Mouse (Mus musculus) right cerebral cortex, postnatal 36 days (tissue): ENCODE results near the gene Olfr877.
A peak's percentile ranks its signal among the peaks of the same experiment; 100 is the strongest.

Experiments used
- DNase-seq, 2 experiments: peaks; one replicate each; pipeline ENCODE4 v3.0.0; 2022; ENCODE audit warnings: low spot score in 2 of 2, mixed read lengths in 1 of 2

The Olfr877 gene

DNA sequence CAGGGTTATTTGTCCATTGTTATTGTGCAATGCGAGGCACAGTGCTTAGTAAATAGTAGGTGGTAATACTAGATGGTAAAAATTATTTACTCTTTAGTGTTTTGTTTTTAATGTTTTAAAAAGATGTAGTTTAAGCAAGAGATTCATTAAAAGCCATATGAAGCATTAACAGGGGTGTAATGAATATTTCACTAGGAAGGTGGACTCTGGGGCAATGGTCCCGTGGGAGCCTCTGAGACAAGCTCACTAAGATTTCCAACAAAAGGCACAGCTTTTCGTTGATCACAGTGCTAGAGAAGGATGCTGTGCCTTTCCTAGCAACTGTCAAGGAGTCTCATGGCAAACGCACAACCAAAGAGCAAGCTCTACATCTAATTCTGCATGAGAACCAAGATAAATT, at the start of gene Olfr877:
Olfr877 (plus strand) TSS at position 301 of the 400 bp plus-strand sequence.
- DNase-seq: no peak

DNA sequence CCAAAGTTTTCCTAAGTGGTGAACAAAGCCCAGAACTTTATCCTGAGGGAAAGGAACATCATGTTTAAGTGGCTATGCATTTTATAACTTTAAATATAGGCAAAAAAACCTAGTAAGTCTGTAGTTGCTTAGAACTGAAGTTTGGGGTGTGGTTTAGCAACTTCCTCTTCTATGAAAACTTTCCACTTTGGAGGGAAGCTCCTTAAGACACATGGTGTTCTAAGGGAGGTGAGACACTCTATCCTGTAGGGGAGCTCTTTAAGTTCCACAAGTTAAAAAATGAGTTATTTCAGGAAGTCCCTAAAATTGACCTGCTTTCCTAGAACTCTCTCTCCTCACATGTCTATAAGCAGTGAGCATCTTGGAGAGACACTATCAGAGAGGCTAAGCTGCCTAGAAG, 46.8 kb upstream of the Olfr877 start:
- no peak for DNase-seq

DNA sequence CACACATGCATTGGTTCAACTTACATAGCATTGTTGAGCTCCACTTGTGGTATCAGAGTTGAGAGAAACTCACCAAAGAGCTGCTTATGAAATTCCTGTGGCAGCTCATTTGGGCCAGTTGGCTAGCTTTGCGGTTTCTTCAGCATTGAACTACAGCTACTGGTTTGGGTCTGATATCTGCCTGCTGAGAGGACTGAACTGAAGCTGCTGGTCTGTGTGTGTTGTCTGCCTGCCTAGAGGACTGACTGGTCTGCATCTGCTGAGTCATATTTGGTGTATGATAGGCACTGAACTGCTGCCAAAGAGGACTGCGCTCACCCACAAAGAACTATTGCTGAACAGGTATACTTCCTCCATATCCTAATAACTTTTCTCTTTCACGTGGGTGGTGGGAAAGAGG, 45.6 kb upstream of the Olfr877 start:
- DNase-seq: no peak

DNA sequence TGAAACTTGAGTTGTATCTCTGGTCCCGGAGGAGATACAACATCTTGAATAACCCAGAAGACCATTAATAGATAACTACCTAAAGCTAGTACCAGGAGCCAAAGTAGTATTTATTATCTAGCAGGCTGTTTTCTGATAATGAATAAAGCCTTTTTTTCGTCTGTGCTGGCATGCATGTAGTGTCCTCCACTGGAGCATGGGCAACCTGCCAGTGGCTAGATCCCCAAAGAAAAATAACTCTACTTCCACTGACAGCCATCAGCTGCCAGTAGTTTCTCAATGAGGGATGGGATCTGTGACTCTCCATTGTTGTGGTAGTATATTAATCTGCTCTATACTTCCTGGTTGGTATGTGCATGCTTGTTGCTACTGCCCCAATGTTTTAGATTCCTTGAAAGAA, 45.1 kb upstream of the Olfr877 start:
- DNase-seq: no peak

DNA sequence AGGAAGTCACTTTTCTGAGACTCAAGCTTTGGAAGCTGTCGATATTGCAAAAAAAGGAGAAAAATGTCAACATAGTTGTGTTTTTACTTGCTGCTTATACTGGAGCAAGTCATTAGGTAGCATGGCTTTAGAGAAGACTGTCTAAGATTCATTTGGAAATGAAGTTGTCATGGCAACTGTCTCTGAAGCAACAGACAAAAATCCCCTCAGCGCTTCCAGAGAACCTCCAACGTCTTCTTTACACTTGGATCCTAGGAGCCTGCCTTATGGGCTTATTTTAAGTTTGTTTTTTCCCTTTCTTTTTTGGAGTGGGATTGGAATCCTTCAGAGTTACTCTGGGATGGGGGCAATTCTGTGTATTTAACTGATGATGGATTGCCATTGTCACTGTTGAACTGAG, 39.4 kb upstream of the Olfr877 start:
- DNase-seq: peak in 1 of 2 experiments; percentile 50

DNA sequence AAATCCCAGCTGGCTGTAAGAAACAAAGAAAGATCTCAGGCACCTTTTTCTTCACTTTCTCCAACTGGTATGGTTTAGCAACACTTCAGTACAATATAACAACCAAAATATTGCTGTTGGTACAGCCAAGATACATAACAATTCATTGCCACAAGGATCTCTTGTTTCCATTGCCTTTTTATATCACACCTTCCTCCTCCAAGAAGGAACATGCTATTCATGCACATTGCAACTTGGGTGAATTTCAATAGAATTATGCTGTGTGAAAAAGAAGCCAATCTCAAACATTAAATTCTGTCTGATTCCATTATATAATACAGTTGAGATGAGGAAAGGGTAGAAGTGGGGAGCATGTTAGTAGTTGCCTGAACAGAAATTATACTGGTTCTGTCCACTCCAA, 24.2 kb upstream of the Olfr877 start:
- no peak for DNase-seq

DNA sequence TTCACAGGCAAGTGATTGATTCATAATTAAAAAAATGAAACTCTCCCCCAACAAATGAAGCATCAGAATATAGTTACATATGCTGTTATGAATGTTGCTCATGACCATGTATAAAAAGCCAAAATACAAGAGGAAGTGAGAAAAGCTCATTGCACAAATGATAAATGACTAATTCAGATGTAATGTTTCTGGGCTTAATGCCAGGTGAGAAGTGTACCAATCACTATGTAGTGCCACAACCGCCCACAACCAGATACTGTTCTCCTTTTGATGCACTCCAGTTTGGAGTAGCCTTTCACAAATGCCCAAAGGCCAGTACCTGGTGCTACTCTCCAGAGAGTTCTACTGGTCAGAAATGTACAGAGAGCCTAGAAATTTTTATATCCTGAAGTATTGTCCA, 20.7 kb upstream of the Olfr877 start:
- no peak for DNase-seq

DNA sequence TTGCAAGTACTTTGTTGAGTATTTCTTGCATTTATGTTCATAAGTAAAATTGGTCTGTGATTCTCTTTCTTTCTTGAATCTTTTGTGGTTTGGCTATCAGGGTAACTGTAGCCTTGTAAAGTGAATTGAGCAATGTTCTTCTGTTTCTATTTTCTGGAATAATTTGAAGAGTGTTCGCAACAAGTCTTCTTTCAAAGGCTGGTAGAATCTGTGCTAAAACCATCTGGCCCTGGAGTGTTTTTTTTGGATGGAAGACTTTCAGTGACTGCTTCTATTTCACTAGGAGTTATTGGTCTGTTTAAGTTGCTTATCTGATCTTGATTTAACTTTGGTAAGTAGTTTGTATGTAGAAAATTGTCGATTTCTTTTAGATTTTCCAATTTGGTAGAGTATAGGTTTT, 4.8 kb upstream of the Olfr877 start:
- DNase-seq: no peak

DNA sequence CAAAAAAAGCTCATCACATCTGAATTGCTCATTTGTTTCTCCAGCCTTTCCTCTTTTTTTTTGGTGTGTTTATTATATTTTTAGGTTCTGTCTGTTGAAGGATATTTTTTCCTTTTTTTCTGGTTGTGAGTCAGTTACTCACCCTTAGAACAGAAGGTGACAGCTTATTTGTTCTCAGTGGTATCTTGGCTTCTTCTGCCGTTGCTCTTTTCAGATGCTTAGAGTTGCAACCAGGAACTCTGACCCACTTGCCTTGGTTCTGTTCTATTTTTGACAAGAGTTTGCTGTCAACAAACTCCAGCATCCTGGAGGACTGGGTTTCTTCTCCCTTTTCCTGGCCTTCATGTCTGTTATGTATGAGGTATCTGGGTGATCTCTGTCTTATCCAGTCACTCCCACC, 9.3 kb downstream of the Olfr877 start:
- DNase-seq: no peak

DNA sequence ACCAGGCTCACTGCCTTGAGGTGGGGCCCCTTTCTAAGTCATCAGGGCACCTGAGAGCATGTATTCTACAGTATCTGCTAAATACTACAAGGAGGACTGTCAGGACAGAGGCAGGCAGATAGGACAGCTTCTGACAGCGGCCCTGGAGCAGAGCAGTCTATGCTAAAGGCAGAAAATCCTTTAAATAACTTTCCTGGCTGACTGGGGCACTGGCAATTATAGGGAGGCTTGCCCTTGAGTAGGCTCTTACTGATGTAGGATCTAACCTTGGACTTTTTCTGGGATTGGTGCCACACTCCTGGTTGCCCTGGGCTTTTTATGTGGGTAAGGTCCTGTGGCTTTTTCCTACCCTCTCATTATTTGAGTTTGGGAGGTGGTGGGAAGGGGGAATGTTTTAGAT, 16.2 kb downstream of the Olfr877 start:
- no peak for DNase-seq

DNA sequence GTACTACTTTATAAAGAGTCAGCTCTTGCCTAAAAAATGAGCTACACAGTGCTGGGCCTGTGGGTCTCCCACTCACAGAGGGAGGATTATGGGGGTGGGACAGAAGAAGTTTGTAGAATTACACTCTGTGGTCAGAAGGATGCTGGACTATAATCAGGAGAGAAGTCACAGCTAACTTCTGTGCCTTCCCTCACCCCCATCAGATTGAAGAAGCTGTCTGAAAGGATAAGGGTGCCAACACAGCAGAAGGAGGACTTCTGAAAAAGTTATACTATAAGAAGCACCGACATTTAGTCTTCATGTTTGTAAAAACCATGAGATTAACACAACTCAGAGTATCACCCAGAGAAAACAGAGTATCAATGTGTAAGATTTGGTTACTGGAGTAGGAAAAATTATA, 17.0 kb downstream of the Olfr877 start:
- DNase-seq: no peak

DNA sequence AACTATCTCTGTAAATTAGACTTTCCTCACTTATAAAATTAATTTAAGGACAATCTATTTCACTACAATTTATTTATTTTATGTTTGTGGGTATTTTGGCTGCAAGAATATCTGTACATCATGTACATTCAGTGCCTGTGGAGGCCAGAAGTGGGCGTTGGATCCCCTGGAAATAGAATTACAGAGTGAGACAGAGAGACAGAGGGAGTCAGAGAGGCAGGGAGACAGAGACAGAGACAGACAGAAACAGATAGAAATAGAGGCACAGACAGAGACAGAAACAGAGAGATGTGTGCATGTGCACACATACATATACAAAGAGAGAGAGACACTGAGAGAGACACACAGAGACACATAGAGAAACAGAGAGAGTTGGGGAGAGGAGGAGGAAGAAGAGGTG, 17.5 kb downstream of the Olfr877 start:
- no peak for DNase-seq

DNA sequence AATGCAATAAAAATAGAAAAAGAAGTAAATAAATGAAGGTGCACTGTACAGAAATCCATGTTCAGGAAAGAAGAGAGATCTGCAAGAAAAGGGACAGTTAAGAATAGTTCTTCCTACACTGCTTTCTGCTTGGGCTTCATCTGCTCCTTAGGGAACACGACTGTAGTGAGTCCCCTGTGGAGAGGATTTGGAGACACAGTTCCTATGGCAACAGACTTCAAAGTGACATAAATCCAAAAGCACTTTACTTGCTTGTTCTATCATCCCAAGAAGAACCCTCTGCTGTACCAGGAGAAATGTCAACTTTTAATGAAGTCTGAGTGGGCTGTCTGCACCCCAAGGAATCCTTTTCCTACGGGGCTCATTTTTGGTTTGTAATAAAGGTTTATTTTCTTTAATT, 36.9 kb downstream of the Olfr877 start:
- peak; percentile 21 to 66 for DNase-seq

DNA sequence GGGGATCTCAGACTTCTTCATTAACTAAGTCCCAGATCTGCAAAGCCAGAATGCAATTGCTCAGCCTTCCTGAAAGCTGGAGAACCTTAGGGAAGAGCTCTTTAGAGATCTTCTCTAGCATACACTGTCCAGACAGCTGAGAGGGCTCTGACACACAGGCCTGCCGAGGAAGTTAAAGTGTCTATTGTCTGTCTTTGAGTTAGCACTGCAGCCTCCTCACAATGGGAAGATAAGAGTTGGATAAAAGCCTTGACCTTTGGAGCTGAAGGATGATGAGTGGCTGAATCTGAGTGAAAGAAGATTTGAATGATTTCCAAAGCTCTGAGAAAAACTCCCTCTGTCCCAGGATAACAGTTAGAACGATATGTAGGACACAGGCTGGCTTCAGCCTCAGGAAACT, 42.6 kb downstream of the Olfr877 start, which contains the start of gene Olfr145:
Olfr145 (plus strand) TSS at position 64 of the 400 bp plus-strand sequence.
- DNase-seq: no peak

DNA sequence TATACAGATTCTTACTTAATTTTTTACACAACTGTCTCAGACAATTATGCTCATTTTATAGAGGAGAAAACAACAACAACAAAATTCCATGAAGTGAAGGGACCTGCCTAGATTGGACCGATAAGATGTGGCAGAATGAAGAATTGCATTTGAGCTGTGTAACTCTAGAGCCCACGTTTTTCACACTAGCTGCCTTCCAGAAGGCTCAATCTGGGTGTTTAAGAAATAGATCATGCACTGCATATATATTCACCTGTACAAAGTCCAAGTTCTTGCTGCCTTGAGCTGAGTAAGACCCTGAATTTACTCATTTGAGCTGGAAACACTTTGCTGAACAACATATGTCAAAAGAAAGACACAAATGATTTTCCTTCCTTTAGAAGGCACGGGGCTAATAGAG, 51.5 kb downstream of the Olfr877 start:
- no peak for DNase-seq
